Mouse (Mus musculus): ENCODE results near the gene Bhlhe41. TPM values are rescaled to one million over a fixed set of nuclear protein-coding genes. Genes with fewer than 3 reads are reported as not detected.

Bhlhe41 gene
- polyA plus RNA-seq, 1 experiment from 2014 or later: 5.9 TPM

DNA sequence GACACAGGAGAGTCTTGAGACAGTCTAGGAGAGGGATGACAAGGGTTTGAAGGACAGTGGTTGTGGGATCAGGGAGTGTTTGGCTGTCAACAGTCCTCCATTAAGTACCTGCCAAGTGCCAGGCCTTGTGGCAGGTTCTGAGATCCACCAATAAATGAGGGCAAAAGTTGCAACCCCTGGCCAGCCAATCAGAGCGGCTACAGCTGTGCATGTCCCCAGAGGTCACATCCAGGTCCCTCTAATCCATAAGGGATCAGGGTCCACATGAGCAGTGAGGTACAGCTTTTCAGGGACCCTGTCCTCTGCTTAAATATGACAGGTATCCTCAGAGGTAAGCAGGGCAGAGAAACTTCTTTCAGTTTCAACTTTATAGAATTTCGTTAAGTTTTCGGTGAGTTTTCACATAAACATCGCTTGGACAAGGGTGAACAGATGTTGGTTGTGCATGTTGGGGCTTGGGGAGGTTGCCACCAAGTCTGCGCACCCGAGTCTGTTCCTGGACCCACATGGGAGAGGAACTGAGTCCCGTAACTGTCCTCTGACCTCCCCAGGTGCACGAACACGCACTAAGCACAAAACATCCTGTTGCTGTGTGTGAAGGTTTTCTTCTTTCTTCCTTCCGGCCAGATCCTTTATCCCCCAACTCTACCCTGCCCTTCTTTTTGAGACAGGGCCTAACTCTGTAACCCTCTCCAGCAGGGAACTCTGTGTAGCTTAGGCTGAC is 11.8 kb downstream of the Bhlhe41 start:
- DNase-seq (no peak), ATAC-seq (ENCODE audit: low FRiP score, low TSS enrichment) (no peak)
- no peaks in the 10 kb centered on the region; the same call in none of the 2 replicates for H3K27me3 ChIP-seq (ENCODE audit: control insufficient read depth, insufficient read depth, low read length)
- no peak overlapping the region for H3K4me2 ChIP-seq (ENCODE audit: low read length)
- H3K4me3 ChIP-seq (replicated peaks; ENCODE audit: low read depth, low read length): no peak overlapping the region
- H3K4me1 ChIP-seq (ENCODE audit: control insufficient read depth, insufficient read depth, low read length): peaks cover 13% of the 10 kb centered on the region
- H3K36me3 ChIP-seq (ENCODE audit: control insufficient read depth, insufficient read depth, low read length): no peaks in the 10 kb centered on the region
- H3K9ac ChIP-seq (replicated peaks; ENCODE audit: low read length): no peak overlapping the region
- no peak overlapping the region for H3K27ac ChIP-seq (replicated peaks; ENCODE audit: low read depth, low read length)
- 92% methylated on average over 10 of the region's 10 CpGs for WGBS
- H3K9me3 ChIP-seq (ENCODE audit: control insufficient read depth, low read length): no peaks in the 10 kb centered on the region

DNA sequence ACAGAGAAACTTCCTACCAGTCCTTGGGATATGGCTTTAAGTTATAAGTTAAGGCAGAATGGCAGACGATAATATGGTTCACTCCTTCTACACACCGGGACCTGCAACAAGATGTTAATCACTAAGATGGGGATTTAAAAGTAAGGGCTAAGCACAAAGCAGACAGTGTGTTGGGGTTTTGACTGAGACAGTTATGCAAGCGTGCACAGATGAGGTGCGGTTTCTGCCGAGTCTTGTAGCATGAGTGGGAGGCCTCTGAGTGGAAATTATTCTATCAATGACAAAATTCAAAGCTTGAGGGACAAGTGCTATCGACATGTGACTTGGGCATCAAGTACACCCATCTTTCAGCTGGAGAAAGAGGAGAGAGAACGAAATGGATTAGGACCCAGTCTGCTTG is 12.7 kb downstream of the Bhlhe41 start:
- no peak overlapping the region for H3K4me3 ChIP-seq (replicated peaks; ENCODE audit: low read depth, low read length)
- H3K4me1 ChIP-seq (ENCODE audit: control insufficient read depth, insufficient read depth, low read length): peaks cover 13% of the 10 kb centered on the region
- DNase-seq: no peak
- H3K9ac ChIP-seq (replicated peaks; ENCODE audit: low read length): no peak overlapping the region
- no peak for ATAC-seq (ENCODE audit: low FRiP score, low TSS enrichment)
- H3K27ac ChIP-seq (replicated peaks; ENCODE audit: low read depth, low read length): no peak overlapping the region
- H3K4me2 ChIP-seq (ENCODE audit: low read length): no peak overlapping the region
- WGBS: 89% methylated on average over 7 of the region's 7 CpGs
- H3K27me3 ChIP-seq (ENCODE audit: control insufficient read depth, insufficient read depth, low read length): no peaks in the 10 kb centered on the region; the same call in none of the 2 replicates
- no peaks in the 10 kb centered on the region for H3K36me3 ChIP-seq (ENCODE audit: control insufficient read depth, insufficient read depth, low read length)
- H3K9me3 ChIP-seq (ENCODE audit: control insufficient read depth, low read length): no peaks in the 10 kb centered on the region

DNA sequence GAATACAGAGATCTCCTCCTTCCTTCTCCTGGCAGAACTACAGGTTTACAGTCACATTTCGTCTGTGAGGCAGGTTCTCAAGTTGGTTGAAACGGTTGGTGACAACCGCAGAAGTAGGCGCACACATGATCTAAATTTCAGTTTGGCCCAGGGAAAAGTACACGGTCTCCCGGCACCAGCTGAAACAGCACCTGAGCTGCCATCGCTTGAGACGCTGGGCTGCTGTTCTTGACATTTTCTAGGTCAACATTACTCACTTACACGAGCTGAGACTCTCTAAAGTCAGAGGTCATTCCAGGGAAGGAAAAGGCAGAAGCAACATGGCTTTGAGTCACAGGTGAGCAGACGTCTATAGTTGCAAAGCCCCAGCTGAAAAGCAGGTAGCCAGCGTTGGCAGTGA is 13.4 kb downstream of the Bhlhe41 start:
- no peaks in the 10 kb centered on the region for H3K36me3 ChIP-seq (ENCODE audit: control insufficient read depth, insufficient read depth, low read length)
- no peaks in the 10 kb centered on the region; the same call in 1 of the 2 replicates for H3K27me3 ChIP-seq (ENCODE audit: control insufficient read depth, insufficient read depth, low read length)
- DNase-seq (no peak), ATAC-seq (ENCODE audit: low FRiP score, low TSS enrichment) (no peak)
- H3K9ac ChIP-seq (replicated peaks; ENCODE audit: low read length): no peak overlapping the region
- H3K9me3 ChIP-seq (ENCODE audit: control insufficient read depth, low read length): no peaks in the 10 kb centered on the region
- H3K4me2 ChIP-seq (ENCODE audit: low read length): no peak overlapping the region
- no peak overlapping the region for H3K4me3 ChIP-seq (replicated peaks; ENCODE audit: low read depth, low read length)
- no peak overlapping the region for H3K27ac ChIP-seq (replicated peaks; ENCODE audit: low read depth, low read length)
- H3K4me1 ChIP-seq (ENCODE audit: control insufficient read depth, insufficient read depth, low read length): peaks cover 13% of the 10 kb centered on the region
- WGBS: 85% methylated on average over 11 of the region's 11 CpGs

DNA sequence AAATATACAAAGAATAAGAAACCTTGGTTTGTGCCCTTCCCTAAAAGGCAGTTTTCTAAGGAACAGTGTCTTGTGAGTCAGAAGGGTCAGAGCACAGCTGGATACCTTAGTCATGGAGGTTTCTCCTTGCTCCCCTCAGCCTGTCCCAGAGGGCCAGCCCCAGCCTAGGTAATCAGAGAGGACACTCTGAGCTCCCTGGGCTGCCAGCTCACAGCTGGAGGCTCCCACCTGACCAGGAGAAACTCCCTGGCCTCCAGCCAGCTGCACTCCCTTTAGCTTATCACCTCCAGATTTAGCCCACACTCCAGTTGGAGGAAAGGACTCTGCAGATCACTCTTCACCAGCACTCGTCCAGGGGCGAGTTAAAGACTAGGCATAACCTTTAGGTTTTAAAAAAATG is 14.6 kb downstream of the Bhlhe41 start:
- Histone ChIP-seq H3K4me2 (ENCODE audit: low read length) (no peak overlapping the region), H3K4me1 (ENCODE audit: control insufficient read depth, insufficient read depth, low read length) (peaks cover 7% of the 10 kb centered on the region), H3K36me3 (ENCODE audit: control insufficient read depth, insufficient read depth, low read length) (no peaks in the 10 kb centered on the region), H3K27me3 (ENCODE audit: control insufficient read depth, insufficient read depth, low read length) (no peaks in the 10 kb centered on the region), H3K9me3 (ENCODE audit: control insufficient read depth, low read length) (no peaks in the 10 kb centered on the region), H3K4me3 (replicated peaks; ENCODE audit: low read depth, low read length) (no peak overlapping the region), H3K9ac (replicated peaks; ENCODE audit: low read length) (no peak overlapping the region), H3K27ac (replicated peaks; ENCODE audit: low read depth, low read length) (no peak overlapping the region)
- 65% methylated on average over 2 of the region's 2 CpGs for whole genome bisulfite sequencing
- ATAC-seq (ENCODE audit: low FRiP score, low TSS enrichment) (no peak), DNase-seq (no peak)

DNA sequence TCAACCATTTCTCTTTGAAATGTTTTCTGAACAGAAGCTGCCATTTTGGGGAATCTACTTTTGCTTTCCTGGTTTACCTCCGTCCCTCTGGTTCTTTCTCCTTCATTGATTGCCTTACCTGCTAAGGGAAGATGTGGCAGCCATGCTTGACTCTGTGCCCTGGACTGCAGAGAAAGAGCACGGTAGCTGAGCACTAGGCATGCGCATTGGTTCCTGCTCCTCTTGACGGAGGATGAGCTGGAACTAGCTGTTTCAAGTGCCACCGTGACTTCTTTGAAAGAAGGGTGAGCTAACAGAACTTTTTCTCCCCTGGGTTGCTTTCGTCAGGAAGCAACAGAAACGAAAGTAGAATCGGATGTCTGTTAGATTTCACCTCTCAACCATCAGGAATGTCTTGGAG is 17.7 kb downstream of the Bhlhe41 start:
- Histone ChIP-seq H3K4me2 (ENCODE audit: low read length) (no peak overlapping the region), H3K4me1 (ENCODE audit: control insufficient read depth, insufficient read depth, low read length) (no peaks in the 10 kb centered on the region), H3K27ac (replicated peaks; ENCODE audit: low read depth, low read length) (no peak overlapping the region), H3K27me3 (ENCODE audit: control insufficient read depth, insufficient read depth, low read length) (no peaks in the 10 kb centered on the region), H3K9me3 (ENCODE audit: control insufficient read depth, low read length) (no peaks in the 10 kb centered on the region), H3K4me3 (replicated peaks; ENCODE audit: low read depth, low read length) (no peak overlapping the region), H3K36me3 (ENCODE audit: control insufficient read depth, insufficient read depth, low read length) (no peaks in the 10 kb centered on the region), H3K9ac (replicated peaks; ENCODE audit: low read length) (no peak overlapping the region)
- ATAC-seq (ENCODE audit: low FRiP score, low TSS enrichment) (no peak), DNase-seq (no peak)
- WGBS: 92% methylated on average over 8 of the region's 8 CpGs

DNA sequence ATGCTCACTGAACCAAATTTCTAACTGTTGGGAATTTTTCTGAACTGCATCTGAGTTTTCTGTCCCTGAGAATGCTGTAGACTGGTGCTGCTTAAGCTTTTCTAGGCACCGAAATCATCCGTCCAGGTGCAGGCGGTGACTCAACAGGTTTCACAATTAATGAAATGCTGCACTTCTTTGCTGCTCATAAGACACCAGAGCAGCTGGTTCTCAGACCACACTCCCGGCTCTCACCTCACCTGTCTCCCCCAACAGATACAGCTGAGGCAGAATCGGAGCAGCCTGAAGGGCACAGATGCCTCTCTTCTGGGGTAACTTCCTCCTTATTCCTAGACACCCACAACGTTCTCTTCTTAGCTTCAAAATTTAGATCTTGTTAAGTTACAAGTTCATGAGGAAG is 18.4 kb downstream of the Bhlhe41 start:
- Histone ChIP-seq H3K4me3 (replicated peaks; ENCODE audit: low read depth, low read length) (no peak overlapping the region), H3K4me1 (ENCODE audit: control insufficient read depth, insufficient read depth, low read length) (no peaks in the 10 kb centered on the region), H3K4me2 (ENCODE audit: low read length) (no peak overlapping the region), H3K36me3 (ENCODE audit: control insufficient read depth, insufficient read depth, low read length) (no peaks in the 10 kb centered on the region), H3K27ac (replicated peaks; ENCODE audit: low read depth, low read length) (no peak overlapping the region), H3K9ac (replicated peaks; ENCODE audit: low read length) (no peak overlapping the region), H3K27me3 (ENCODE audit: control insufficient read depth, insufficient read depth, low read length) (no peaks in the 10 kb centered on the region), H3K9me3 (ENCODE audit: control insufficient read depth, low read length) (no peaks in the 10 kb centered on the region)
- DNase-seq: no peak
- ATAC-seq (ENCODE audit: low FRiP score, low TSS enrichment): no peak
- 90% methylated on average over 6 of the region's 6 CpGs for WGBS

DNA sequence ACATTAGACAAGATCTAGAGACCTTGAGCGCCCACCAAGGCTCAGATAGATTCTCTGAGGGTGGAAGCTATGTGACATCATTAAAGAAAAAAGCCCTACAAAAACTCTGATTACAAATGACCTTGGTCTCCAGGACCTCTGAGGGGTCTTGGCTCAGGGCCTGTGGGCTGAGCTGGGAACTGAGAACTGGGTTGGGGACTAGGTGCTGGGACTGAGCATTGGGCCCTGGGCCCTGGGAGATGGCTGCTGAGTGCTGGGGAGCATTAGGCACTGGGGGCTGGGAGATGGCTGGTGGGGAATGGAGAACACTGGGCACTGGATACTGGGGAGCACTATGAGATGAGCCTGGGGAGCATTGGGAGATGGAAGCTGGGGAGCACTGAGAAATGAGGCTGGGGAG is 19.3 kb downstream of the Bhlhe41 start:
- Histone ChIP-seq H3K9me3 (ENCODE audit: control insufficient read depth, low read length) (no peaks in the 10 kb centered on the region), H3K9ac (replicated peaks; ENCODE audit: low read length) (no peak overlapping the region), H3K27me3 (ENCODE audit: control insufficient read depth, insufficient read depth, low read length) (no peaks in the 10 kb centered on the region), H3K4me2 (ENCODE audit: low read length) (no peak overlapping the region), H3K4me3 (replicated peaks; ENCODE audit: low read depth, low read length) (no peak overlapping the region), H3K36me3 (ENCODE audit: control insufficient read depth, insufficient read depth, low read length) (no peaks in the 10 kb centered on the region), H3K27ac (replicated peaks; ENCODE audit: low read depth, low read length) (no peak overlapping the region), H3K4me1 (ENCODE audit: control insufficient read depth, insufficient read depth, low read length) (no peaks in the 10 kb centered on the region)
- WGBS: 87% methylated on average over 1 of the region's 1 CpGs
- ATAC-seq (ENCODE audit: low FRiP score, low TSS enrichment) (no peak), DNase-seq (no peak)

DNA sequence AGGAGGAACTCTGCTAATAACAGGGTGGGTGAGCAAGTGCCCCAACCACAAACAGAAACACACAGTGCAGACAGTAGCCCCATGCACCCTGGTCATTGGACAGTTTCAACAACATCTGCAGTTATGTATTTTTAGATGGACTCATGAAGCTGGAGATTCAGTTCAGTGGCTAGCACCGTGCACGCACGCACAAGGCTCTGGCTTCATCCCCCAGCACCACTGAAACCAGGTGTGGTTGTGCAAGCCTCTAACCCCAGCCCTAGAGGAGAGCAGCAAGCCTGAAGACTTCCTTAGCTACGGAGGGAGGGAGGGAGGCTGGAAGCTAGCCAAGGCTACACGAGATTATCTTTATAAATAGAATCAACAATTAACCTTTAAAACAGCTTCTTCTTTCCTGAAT is 19.7 kb downstream of the Bhlhe41 start:
- no peaks in the 10 kb centered on the region for H3K9me3 ChIP-seq (ENCODE audit: control insufficient read depth, low read length)
- DNase-seq (no peak), ATAC-seq (ENCODE audit: low FRiP score, low TSS enrichment) (no peak)
- WGBS: 79% methylated on average over 5 of the region's 5 CpGs
- no peaks in the 10 kb centered on the region for H3K4me1 ChIP-seq (ENCODE audit: control insufficient read depth, insufficient read depth, low read length)
- H3K27ac ChIP-seq (replicated peaks; ENCODE audit: low read depth, low read length): no peak overlapping the region
- no peaks in the 10 kb centered on the region for H3K27me3 ChIP-seq (ENCODE audit: control insufficient read depth, insufficient read depth, low read length)
- no peak overlapping the region for H3K4me2 ChIP-seq (ENCODE audit: low read length)
- no peak overlapping the region for H3K4me3 ChIP-seq (replicated peaks; ENCODE audit: low read depth, low read length)
- no peaks in the 10 kb centered on the region for H3K36me3 ChIP-seq (ENCODE audit: control insufficient read depth, insufficient read depth, low read length)
- H3K9ac ChIP-seq (replicated peaks; ENCODE audit: low read length): no peak overlapping the region

DNA sequence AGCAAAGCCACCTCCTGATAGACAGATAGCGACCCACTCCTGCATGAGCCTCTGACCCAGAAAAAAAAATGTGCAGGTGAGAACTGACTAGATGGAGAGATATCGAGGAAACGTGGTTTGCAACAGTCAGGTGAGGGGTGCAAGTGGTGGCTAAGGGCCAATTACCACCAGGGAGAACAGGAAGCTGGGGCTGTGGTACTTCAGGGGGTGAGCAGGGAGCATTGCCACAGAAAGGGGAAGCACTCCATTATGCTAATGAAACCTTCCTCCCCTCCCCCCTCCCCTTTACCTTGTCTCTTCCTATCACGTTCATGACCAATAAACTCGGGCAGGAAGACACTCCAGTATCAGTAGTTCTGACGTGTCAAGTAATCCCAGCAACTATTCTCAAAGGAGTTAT is 30.0 kb downstream of the Bhlhe41 start:
- H3K9ac ChIP-seq (replicated peaks; ENCODE audit: low read length): no peak overlapping the region
- H3K9me3 ChIP-seq (ENCODE audit: control insufficient read depth, low read length): no peaks in the 10 kb centered on the region
- H3K4me3 ChIP-seq (replicated peaks; ENCODE audit: low read depth, low read length): no peak overlapping the region
- no peaks in the 10 kb centered on the region for H3K27me3 ChIP-seq (ENCODE audit: control insufficient read depth, insufficient read depth, low read length)
- no peak for DNase-seq
- WGBS: 60% methylated on average over 6 of the region's 6 CpGs
- no peaks in the 10 kb centered on the region for H3K36me3 ChIP-seq (ENCODE audit: control insufficient read depth, insufficient read depth, low read length)
- no peak for ATAC-seq (ENCODE audit: low FRiP score, low TSS enrichment)
- H3K27ac ChIP-seq (replicated peaks; ENCODE audit: low read depth, low read length): no peak overlapping the region
- H3K4me1 ChIP-seq (ENCODE audit: control insufficient read depth, insufficient read depth, low read length): no peaks in the 10 kb centered on the region
- no peak overlapping the region for H3K4me2 ChIP-seq (ENCODE audit: low read length)

Data from midbrain, embryonic 14.5 days (tissue).